Mouse (Mus musculus): ENCODE data around the gene Fam78b. TPM values are rescaled to one million over a fixed set of nuclear protein-coding genes. Genes with fewer than 3 reads are reported as not detected.

Fam78b gene
- polyA plus RNA-seq (2015; fragmentation: Nextera tagmentation; extraction: Ambion mirVana), result 8.3 and 9.0 TPM in 2 replicates

GRCm38 (mm10) chr1:167001174-167001843 lies at the start of gene Fam78b:
Fam78b (plus strand) TSS chr1:167001417.
- Histone ChIP-seq H3K27ac (peak within 1 kb of the TSS; percentile 98), H3K27me3 (no peaks in the 10 kb centered on the region), H3K36me3 (no peaks in the 10 kb centered on the region), H3K9ac (peak within 1 kb of the TSS; percentile 95), H3K4me2 (peak within 1 kb of the TSS; percentile 82), H3K4me3 (peak within 1 kb of the TSS; percentile 85), H3K9me3 (no peaks in the 10 kb centered on the region), H3K4me1 (replicated peaks) (peaks cover 47% of the 10 kb centered on the region)
- ATAC-seq (ENCODE audit: low FRiP score), result peak; percentile 76
- 1% methylated on average over 66 of the region's 85 CpGs for WGBS

GRCm38 (mm10) chr1:166964508-166964907 lies 36.7 kb upstream of the Fam78b start:
- Histone ChIP-seq H3K4me2 (no peak overlapping the region), H3K4me3 (no peak overlapping the region), H3K36me3 (no peaks in the 10 kb centered on the region), H3K9ac (no peak overlapping the region), H3K27me3 (no peaks in the 10 kb centered on the region; the same call in 1 of the 2 replicates), H3K9me3 (no peaks in the 10 kb centered on the region), H3K27ac (no peak overlapping the region), H3K4me1 (replicated peaks) (no peaks in the 10 kb centered on the region)
- WGBS, result 40% methylated on average over 10 of the region's 10 CpGs
- no peak for ATAC-seq (ENCODE audit: low FRiP score)

- WGBS, result 86% methylated on average over 5 of the region's 5 CpGs
Observed at GRCm38 (mm10) chr1:166968271-166968670, 32.9 kb upstream of the Fam78b start.

DNA sequence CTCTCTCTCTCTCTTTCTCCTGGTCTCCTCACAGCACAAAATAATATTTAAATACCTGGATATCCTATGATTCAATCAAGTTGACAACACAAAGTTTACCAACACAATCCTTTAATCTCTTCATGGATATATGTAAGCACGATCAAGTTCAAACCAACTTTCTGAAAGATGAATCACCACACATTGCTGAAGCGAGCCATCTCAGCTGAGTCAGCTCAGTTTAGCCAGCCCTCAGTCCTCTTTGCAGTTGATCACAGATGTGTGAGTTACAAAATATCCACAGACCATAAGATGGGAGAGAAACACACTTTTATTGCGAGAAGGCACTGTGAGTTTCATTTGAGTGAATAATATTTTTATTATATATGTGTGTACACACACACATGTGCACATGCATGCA lies 27.5 kb upstream of the Fam78b start:
- no peak overlapping the region for H3K27ac ChIP-seq
- H3K27me3 ChIP-seq, result no peaks in the 10 kb centered on the region
- no peaks in the 10 kb centered on the region for H3K9me3 ChIP-seq
- no peak overlapping the region for H3K4me2 ChIP-seq
- ATAC-seq (ENCODE audit: low FRiP score), result no peak
- H3K4me3 ChIP-seq, result no peak overlapping the region
- no peaks in the 10 kb centered on the region for H3K36me3 ChIP-seq
- peaks cover 10% of the 10 kb centered on the region for H3K4me1 ChIP-seq (replicated peaks)
- 93% methylated on average over 3 of the region's 3 CpGs for WGBS
- no peak overlapping the region for H3K9ac ChIP-seq

More at GRCm38 (mm10) chr1:166968271-166968670, 32.9 kb upstream of the Fam78b start:
- Histone ChIP-seq H3K4me2 (no peak overlapping the region), H3K27ac (no peak overlapping the region), H3K36me3 (no peaks in the 10 kb centered on the region), H3K9ac (no peak overlapping the region), H3K4me1 (replicated peaks) (no peaks in the 10 kb centered on the region), H3K9me3 (no peaks in the 10 kb centered on the region), H3K27me3 (no peaks in the 10 kb centered on the region; the same call in 1 of the 2 replicates), H3K4me3 (no peak overlapping the region)
- ATAC-seq (ENCODE audit: low FRiP score), result no peak

DNA sequence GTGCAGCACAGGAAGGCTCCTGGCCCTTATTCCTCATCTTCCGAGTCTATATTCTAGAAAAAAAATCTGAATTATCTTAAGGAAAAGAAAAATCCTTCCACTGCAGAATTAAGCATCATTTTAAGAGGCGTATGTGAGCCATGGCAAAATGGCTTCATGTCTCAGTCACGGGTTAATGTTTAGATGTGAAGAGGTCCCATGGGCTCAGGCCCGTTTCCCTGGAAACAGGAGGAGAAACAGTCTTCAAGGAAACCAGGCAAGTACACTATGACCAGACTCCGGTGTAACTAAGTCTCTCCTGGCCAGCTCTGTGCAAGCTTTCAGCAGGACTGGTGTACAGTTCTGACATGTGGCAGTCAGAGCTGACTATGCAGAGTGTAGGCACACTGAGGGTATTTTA lies 22.6 kb upstream of the Fam78b start:
- H3K4me3 ChIP-seq, result no peak overlapping the region
- no peaks in the 10 kb centered on the region for H3K9me3 ChIP-seq
- no peak for ATAC-seq (ENCODE audit: low FRiP score)
- no peak overlapping the region; the same call in 1 of the 2 replicates for H3K27ac ChIP-seq
- H3K36me3 ChIP-seq, result no peaks in the 10 kb centered on the region
- 58% methylated on average over 5 of the region's 5 CpGs for WGBS
- peaks cover 11% of the 10 kb centered on the region for H3K4me1 ChIP-seq (replicated peaks)
- no peaks in the 10 kb centered on the region for H3K27me3 ChIP-seq
- H3K4me2 ChIP-seq, result no peak overlapping the region
- no peak overlapping the region for H3K9ac ChIP-seq

GRCm38 (mm10) chr1:166994266-166994665 lies 7.0 kb upstream of the Fam78b start:
- WGBS, result 61% methylated on average over 5 of the region's 5 CpGs
- no peaks in the 10 kb centered on the region for H3K27me3 ChIP-seq
- no peaks in the 10 kb centered on the region for H3K4me1 ChIP-seq (replicated peaks)
- H3K9me3 ChIP-seq, result no peaks in the 10 kb centered on the region
- no peak overlapping the region for H3K4me3 ChIP-seq
- H3K4me2 ChIP-seq, result no peak overlapping the region
- no peak overlapping the region for H3K27ac ChIP-seq
- no peak overlapping the region for H3K9ac ChIP-seq
- H3K36me3 ChIP-seq, result no peaks in the 10 kb centered on the region
- ATAC-seq (ENCODE audit: low FRiP score), result no peak

DNA sequence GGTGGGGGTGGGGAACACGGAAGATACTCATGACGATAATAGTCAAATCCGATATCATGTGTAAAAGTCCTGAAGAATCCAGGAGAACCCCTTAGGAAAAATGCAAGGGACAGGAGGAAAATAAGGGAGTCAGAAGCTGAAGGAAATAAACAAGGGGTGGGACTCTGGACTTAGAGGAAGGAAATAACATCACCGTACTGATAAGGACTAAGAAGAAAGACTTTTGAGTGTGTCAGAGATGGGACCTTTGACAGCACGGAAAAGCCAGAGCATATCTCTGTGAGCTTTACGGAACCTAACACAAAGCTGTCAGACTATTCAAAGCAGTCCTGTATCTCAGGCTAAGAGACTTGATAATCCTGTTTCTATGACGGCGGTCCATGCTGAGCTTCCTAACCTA lies 5.0 kb upstream of the Fam78b start:
- Histone ChIP-seq H3K27ac (no peak overlapping the region), H3K9me3 (no peaks in the 10 kb centered on the region), H3K9ac (no peak overlapping the region), H3K27me3 (no peaks in the 10 kb centered on the region), H3K4me1 (replicated peaks) (peaks cover 8% of the 10 kb centered on the region), H3K36me3 (no peaks in the 10 kb centered on the region), H3K4me2 (no peak overlapping the region), H3K4me3 (no peak overlapping the region)
- WGBS, result 89% methylated on average over 8 of the region's 8 CpGs
- no peak for ATAC-seq (ENCODE audit: low FRiP score)

- Histone ChIP-seq H3K9me3 (no peaks in the 10 kb centered on the region), H3K4me3 (no peak overlapping the region), H3K9ac (no peak overlapping the region), H3K27ac (no peak overlapping the region), H3K4me2 (no peak overlapping the region), H3K36me3 (no peaks in the 10 kb centered on the region), H3K27me3 (no peaks in the 10 kb centered on the region), H3K4me1 (replicated peaks) (peaks cover 9% of the 10 kb centered on the region)
- no peak for ATAC-seq (ENCODE audit: low FRiP score)
- 78% methylated on average over 7 of the region's 7 CpGs for WGBS
Observed at GRCm38 (mm10) chr1:166996811-166997210, 4.4 kb upstream of the Fam78b start.

DNA sequence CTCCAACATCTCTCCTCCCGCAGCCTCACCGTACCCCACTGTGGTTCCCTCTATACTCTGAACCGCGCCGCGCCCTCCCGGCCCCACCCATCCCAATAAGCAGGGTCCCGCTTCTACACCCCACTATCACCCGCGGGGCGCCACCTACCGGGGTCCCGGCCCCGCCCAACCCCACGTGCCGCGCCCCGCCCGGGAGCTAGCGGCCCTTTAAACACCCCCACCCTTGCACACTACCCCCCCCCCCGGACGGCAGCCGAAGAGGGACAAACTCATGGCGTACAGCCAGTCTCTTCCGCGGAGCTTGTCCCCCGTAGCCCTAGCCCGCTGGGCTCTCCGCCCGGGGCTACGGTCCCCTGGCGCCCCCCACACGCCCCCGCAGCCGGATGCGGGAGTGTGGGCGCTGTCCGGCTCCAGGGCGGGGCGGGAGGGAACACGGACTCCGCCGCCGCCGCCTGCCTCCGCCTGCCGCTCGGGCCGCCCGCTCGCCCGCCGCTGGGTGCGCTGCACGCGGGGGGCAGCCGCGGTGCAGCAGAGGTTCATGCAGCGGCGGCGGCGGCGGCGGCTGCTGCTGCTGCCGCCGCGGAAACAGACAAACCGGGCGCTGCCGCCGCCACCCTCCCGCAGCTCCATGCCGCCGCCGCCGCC lies 566 bp upstream of the Fam78b start:
- WGBS, result 2% methylated on average over 41 of the region's 76 CpGs
- Histone ChIP-seq H3K9ac (peak overlapping the region; percentile 95), H3K9me3 (no peaks in the 10 kb centered on the region), H3K4me2 (peak overlapping the region; percentile 82), H3K4me3 (peak overlapping the region; percentile 85), H3K4me1 (replicated peaks) (peaks cover 41% of the 10 kb centered on the region), H3K27me3 (no peaks in the 10 kb centered on the region), H3K36me3 (no peaks in the 10 kb centered on the region), H3K27ac (peak overlapping the region; percentile 98)
- peak; percentile 78 for ATAC-seq (ENCODE audit: low FRiP score)

GRCm38 (mm10) chr1:167001844-167002485 lies 748 bp downstream of the Fam78b start:
- Histone ChIP-seq H3K27me3 (no peaks in the 10 kb centered on the region), H3K36me3 (no peaks in the 10 kb centered on the region), H3K9ac (peak overlapping the region; percentile 95), H3K27ac (peak overlapping the region; percentile 98), H3K4me1 (replicated peaks) (peaks cover 51% of the 10 kb centered on the region), H3K4me3 (peak overlapping the region; percentile 85), H3K4me2 (peak overlapping the region; percentile 82), H3K9me3 (no peaks in the 10 kb centered on the region)
- under 1% methylated on average over 30 of the region's 30 CpGs for WGBS
- ATAC-seq (ENCODE audit: low FRiP score), result peak; percentile 14

DNA sequence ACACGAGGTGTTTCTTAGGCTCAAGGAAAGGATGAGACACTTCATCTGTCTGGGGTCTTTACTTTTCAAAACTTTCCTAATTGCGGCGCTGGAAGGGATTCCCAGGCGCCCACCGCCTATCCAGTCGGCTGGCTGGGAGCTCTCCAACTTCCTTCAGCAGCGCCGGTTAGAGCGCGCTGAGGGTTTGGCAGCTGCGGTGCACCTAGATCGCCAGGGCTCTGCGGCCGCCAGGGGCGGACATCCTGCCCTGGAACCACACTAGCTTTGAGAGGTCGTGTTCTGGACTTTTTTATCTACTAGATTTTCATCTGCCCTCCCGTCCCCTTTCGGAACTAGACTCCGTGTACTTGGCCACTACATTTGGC lies 1.3 kb downstream of the Fam78b start:
- no peaks in the 10 kb centered on the region for H3K9me3 ChIP-seq
- no peak for ATAC-seq (ENCODE audit: low FRiP score)
- no peaks in the 10 kb centered on the region for H3K27me3 ChIP-seq
- peak overlapping the region; percentile 82 for H3K4me2 ChIP-seq
- H3K36me3 ChIP-seq, result no peaks in the 10 kb centered on the region
- WGBS, result 1% methylated on average over 19 of the region's 19 CpGs
- H3K4me3 ChIP-seq, result peak overlapping the region; percentile 85
- H3K4me1 ChIP-seq (replicated peaks), result peaks cover 51% of the 10 kb centered on the region
- H3K9ac ChIP-seq, result peak overlapping the region; percentile 95
- peak overlapping the region; percentile 98 for H3K27ac ChIP-seq

DNA sequence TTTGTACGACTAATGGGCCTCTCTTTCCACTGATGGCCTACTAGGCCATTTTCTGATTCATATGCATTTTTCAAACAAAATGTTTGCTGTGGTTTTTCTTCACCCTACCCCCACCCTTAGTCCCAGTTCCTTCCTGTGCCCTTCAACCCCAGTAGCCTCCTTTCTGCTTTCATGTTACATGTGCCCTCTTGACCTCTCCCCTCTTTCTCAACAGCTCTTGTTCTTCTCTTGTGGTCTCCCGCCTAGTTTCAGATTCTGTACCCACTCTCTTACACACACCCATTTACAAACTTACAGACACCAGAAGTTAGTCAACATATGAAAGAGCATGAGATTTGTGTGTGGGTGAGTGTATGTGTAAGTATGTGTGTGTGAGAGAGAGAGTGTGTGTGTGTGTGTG lies 3.4 kb downstream of the Fam78b start:
- peak overlapping the region; percentile 82; the same call in 1 of the 2 replicates for H3K4me2 ChIP-seq
- ATAC-seq (ENCODE audit: low FRiP score), result no peak
- peaks cover 59% of the 10 kb centered on the region for H3K4me1 ChIP-seq (replicated peaks)
- H3K4me3 ChIP-seq, result no peak overlapping the region
- H3K27ac ChIP-seq, result no peak overlapping the region
- H3K9ac ChIP-seq, result 0 out of 2 replicates have a peak overlapping the region, but pooled peaks have one; percentile 24
- no peaks in the 10 kb centered on the region for H3K27me3 ChIP-seq
- H3K36me3 ChIP-seq, result 0 out of 2 replicates have a peak, but pooled peaks cover 3% of the 10 kb centered on the region
- 64% methylated on average over 2 of the region's 2 CpGs for WGBS
- H3K9me3 ChIP-seq, result no peaks in the 10 kb centered on the region
